Mouse (Mus musculus) frontal cortex, postnatal 10 days (tissue): ENCODE measurements around the gene Cul3.
A peak's percentile ranks its signal among the peaks of the same experiment; 100 is the strongest.
"Not testable (repeated sequence)": the region's sequence is repeated elsewhere in the genome, so short reads cannot be mapped to it uniquely, and the experiment has no call there.

Experiments
- DNase-seq, 2 experiments: peaks; one replicate each; pipeline ENCODE4 v3.0.0; 2022; ENCODE audit warnings: low spot score in 2 of 2, mixed read lengths in 1 of 2

Cul3 gene

GRCm38 (mm10) chr1:80340436-80341376, at the start of gene Cul3:
Gene Cul3 (minus strand): TSS chr1:80340480.
- peak; percentile 94 to 95 for DNase-seq

GRCm38 (mm10) chr1:80389518-80389917, 49.2 kb upstream of the Cul3 start:
- DNase-seq = no peak

- no peak for DNase-seq
Measured at GRCm38 (mm10) chr1:80383613-80384589, 43.6 kb upstream of the Cul3 start.

GRCm38 (mm10) chr1:80382928-80383327, 42.6 kb upstream of the Cul3 start:
- no peak for DNase-seq

DNA sequence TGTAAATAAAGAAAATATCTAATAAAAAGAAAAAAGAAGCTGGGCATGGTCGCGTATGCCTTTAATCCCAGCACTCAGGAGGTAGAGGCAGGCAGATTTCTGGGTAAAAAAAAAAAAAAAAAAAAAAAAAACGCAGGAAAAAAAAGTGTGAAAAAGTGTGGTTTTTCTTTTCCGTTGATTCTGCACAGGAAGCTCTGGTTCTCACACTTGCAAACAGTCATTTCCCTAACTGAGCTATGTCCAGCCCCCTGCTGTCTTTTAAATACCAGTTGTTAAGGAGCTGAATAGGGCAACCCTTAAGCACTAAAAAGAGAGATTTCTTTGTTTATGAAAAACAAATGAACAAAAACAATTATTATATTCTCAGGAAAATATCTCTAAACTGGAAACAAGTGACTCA, 41.0 kb upstream of the Cul3 start:
- DNase-seq = no peak

DNA sequence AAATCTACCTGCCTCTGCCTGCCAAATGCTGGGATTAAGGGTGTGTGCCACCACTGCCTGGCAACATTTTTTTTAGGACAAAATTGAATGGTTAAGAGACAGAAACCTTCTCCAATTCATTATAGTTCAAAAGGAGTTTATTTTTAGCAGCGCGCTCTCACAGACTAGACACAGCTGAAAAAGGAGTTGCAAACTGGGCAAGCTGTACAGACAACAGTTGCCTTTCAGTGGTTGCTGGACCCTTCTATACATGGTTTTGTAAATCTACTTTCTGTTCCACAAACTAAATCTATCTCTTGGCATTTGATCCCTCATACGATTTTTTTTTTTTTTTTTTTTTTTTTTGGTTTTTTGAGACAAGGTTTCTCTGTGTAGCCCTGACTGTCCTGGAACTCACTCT, 31.7 kb upstream of the Cul3 start:
- no peak for DNase-seq

- DNase-seq = no peak
Measured at GRCm38 (mm10) chr1:80371189-80371889, 31.1 kb upstream of the Cul3 start.

DNA sequence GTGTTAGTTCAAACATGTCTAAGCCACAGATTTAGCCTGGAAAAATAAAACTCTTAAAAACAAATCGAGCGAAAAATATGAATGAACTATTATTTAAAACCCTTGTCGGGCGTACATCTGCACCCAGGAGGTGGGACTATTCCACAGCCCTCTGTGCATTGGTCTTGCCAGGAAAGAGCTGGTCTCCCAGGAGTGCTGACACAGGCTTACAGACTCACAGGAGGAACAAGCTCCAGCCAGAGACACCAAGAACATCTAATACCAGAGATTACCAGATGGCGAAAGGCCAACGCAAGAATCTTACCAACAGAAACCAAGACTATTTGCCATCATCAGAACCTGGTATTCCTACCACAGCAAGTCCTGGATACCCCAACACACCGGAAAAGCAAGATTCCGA, 23.2 kb upstream of the Cul3 start:
- no peak for DNase-seq

DNA sequence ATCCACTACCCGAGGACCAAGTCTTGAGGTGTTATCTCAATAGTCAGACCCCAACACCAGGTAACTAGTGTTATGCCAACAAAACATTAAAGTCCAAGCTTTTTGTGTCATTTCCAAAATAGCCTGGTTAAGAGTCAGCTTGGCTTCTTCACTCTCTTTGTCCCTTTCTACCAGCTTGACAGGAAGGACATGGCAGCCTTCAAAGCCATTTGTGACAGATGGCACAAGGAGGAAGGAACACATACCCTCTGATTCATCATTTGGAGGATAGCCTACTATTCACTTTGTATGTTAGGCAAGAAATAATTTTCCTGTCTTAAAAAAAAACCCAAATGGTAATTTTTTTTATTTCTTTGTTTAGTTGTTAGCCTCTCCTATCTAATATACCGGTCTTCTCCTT, 22.7 kb upstream of the Cul3 start:
- no peak for DNase-seq

DNA sequence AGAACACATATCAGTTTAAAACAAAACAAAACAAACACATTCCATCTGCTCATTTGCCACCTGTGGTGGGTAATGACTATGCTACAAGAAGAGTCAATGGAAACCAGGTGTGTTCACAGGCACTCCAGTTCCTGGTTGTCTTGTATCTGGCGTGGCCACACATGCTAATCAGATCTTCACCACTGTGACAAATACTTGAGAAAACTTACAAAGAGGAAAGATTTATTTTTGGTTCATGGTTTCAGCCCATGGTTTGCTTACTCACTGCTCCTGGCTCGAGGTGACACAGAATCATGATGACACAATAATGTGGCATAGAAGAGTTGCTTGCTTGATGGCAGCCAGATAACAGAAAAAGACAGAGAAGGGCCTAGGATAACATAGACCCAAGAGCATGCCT, 22.1 kb upstream of the Cul3 start:
- no peak for DNase-seq

DNA sequence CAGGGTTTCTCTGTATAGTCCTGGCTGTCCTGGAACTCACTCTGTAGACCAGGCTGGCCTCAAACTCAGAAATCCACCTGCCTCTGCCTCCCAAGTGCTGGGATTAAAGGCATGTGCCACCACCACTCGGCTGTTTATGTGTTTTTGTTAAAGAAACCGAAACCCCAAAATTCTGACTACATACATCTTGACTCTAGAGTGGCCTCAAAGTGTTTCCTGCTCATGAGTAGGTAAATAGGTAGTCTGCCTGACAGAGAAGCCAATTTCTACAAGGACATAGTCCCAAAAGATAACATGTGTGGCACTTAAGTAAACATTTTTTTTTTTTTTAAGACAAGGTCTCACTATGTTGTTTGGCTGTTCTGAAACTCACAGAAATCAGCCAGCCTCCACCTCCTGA, 21.5 kb upstream of the Cul3 start:
- not testable (repeated sequence) for DNase-seq

- DNase-seq = no peak
Measured at GRCm38 (mm10) chr1:80360038-80360608, 19.8 kb upstream of the Cul3 start.

DNA sequence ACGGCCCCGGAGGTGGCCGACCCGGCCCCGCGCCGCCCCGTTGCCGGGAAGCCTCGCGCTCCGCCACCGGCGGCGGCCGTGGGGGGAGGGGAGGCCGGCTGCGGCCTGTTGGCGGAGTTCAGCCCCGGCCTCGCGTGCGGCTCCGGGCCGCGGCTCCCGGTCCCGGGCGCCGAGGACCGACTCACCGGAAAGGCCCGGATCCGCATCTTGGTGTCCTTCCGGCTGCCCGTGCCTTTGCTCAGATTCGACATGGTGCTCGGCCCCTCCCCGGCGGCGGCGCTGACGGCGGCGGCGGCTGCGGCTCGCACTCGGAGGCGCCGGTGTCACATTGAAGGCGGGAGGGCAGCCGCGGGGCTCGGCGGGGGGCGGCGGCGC, 232 bp downstream of the Cul3 start:
- DNase-seq = peak in 1 of 2 experiments; percentile 68

- DNase-seq = peak in 1 of 2 experiments; percentile 36
Measured at GRCm38 (mm10) chr1:80339425-80340021, 757 bp downstream of the Cul3 start.

DNA sequence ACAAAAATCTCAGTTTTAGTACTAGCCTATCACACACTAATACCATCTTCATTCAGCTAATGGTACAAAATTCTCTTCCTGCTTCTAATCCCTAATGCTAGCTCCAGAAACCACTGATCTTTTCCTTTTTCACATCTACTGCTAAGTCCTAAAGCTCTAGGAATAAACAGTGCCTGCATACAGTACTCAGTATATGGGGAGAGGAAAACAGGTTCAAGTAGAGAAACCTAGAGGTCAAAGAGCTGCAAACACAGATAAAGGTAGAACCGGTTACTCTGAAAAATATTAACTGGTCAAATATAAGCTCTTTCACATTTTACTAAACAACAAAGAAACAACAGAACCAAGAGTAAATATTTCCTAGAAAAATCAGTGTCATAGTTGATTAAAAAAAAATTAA, 1.9 kb downstream of the Cul3 start:
- DNase-seq = no peak

DNA sequence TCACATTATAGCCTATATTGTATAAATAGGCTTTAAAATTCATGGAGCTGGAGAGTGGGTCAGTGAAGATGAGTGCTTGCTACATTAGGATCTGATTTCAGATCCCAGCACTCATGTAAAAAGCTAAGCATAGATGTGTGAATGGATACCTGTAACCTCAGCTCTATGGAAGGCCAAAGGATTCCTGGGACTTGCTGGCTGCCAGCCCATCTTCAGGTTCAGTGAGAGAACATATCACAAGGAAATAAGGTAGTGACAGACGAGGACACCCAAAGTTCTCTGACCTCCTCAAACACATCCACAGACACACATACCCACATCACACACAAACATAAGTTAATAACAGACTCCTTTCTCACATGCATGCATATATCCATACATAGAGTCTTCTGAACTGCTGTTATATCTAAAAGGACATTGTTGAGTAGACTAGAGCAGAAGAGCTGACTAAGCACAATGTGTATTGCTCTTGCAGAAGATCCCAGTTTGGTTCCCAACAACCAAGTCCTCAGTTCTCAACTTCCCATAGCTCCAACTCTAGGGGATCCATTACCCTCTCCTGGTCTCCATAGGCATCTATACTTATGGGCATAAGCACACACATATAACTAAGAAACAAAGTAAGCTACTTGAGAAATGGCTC, 4.4 kb downstream of the Cul3 start:
- no peak for DNase-seq

DNA sequence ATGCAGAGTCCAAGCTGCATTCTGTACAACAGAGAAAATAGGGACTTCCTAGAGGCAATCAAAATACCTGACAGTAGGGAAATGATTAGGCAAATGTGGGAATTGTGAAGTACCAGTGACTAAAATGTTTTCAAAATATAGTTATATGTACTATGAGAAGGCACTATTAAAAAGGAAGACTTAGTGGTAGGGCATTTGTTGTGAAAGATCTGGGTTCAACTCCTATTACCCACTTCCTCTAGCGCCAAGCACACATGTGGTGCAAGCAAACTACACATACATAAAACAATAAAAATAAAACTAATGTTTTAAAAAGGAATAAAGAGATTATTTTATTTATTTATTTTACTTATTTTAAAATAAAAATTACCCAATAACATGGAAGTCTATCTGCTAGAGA, 5.2 kb downstream of the Cul3 start:
- DNase-seq = no peak

- no peak for DNase-seq
Measured at GRCm38 (mm10) chr1:80330970-80331369, 9.3 kb downstream of the Cul3 start.

DNA sequence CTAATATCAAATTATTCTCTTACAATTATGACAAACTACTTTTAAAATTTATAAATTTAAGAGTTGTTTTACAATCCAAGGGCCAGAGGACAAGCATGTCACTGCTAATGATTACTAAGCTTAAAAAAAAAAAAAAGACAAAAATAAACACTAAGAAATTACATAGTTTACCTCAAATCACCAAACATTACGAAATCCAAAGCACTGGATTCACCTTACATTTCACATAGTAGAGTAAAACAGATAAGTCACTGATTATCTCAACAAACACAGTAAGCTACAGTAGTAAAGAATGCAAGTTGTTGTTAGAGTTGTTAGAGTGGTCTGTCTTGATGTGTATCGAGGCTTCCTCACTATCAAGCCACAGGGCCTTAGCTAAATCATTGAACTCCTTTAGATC, 14.5 kb downstream of the Cul3 start:
- no peak for DNase-seq

- no peak for DNase-seq
Measured at GRCm38 (mm10) chr1:80324370-80324769, 15.9 kb downstream of the Cul3 start.
